Mouse (Mus musculus): ENCODE data around the gene Paip2b. TPM values are rescaled to one million over a fixed set of nuclear protein-coding genes. Genes with fewer than 3 reads are reported as not detected.

The Paip2b gene
- total and polyA plus RNA-seq, 3 experiments, result 26.7 to 36.3 (median 30.9) TPM

DNA sequence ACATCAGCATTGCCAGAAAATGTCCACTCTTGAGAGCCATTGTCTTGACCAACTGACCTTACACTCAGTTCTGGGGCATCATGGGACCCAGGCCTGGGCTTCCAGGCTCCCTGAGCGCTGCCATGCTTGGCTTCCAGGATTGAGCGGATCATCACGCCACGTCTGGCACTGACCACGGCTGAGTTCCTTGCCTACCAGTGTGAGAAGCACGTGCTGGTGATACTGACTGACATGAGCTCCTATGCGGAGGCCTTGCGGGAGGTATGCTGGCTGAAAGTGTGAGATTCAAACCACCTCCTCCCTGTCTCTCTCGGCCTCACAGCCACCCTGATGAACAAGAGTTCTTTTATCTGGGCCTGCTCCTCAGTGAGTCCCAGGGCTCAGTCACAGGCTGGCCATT is 75.5 kb downstream of the Paip2b start:
- Histone ChIP-seq H3K9me3 (replicated peaks; ENCODE audit: low read length) (no peaks in the 10 kb centered on the region), H3K4me3 (replicated peaks in 1 of 3; ENCODE audit: low read depth in 2 of 3, low read length in 2 of 3, poor library complexity in 1 of 3) (no peak overlapping the region), H3K36me3 (replicated peaks in 1 of 2; ENCODE audit: control insufficient read depth in 1 of 2, insufficient read depth in 1 of 2, low read length in 1 of 2) (no peaks in the 10 kb centered on the region), H3K27ac (ENCODE audit: insufficient read depth, low read depth) (no peak overlapping the region), H3K9ac (ENCODE audit: insufficient read depth, low read depth) (no peak overlapping the region), H3K27me3 (replicated peaks) (peaks cover 36% of the 10 kb centered on the region), H3K4me2 (ENCODE audit: insufficient read depth, low read depth, poor library complexity, severe bottlenecking) (no peak overlapping the region), H3K4me1 (ENCODE audit: control insufficient read depth in 1 of 2, insufficient read depth in 2 of 2) (peaks cover 9 to 17% of the 10 kb centered on the region in 2 experiments), H3K79me2 (replicated peaks; ENCODE audit: control insufficient read depth, extremely low read depth, insufficient read depth, poor library complexity, severe bottlenecking) (no peaks in the 10 kb centered on the region)
- dilution Hi-C loops (cut with MboI; ENCODE audit: extremely low pct_ligation_motif_present, extremely low pct_unique_long_range_greater_than_20kb, low sequenced_read_pairs), result no loop called here
- in situ Hi-C loops (cut with MboI; ENCODE audit: low pct_ligation_motif_present, low pct_unique_long_range_greater_than_20kb, low sequenced_read_pairs), result no loop called here
- TF ChIP-seq ZC3H11A (IDR thresholded peaks at IDR 0.05; ENCODE audit: low read depth, low read length) (no peak), ZNF384 (IDR thresholded peaks at IDR 0.05; ENCODE audit: low read depth, low read length) (no peak), CTCF (conservative IDR thresholded peaks at IDR 0.05 in 1 of 2, IDR thresholded peaks at IDR 0.05 in 1 of 2; ENCODE audit: low read depth in 2 of 2, low read length in 2 of 2) (no peak), E2F4 (IDR thresholded peaks at IDR 0.05; ENCODE audit: insufficient replicate concordance, low read depth, low read length) (no peak), GABPA (IDR thresholded peaks at IDR 0.05; ENCODE audit: insufficient replicate concordance, low read depth, low read length) (no peak), JUN (IDR thresholded peaks at IDR 0.05; ENCODE audit: insufficient read depth, low read depth, low read length) (no peak), USF1 (IDR thresholded peaks at IDR 0.05; ENCODE audit: low read depth, low read length) (no peak), PAX5 (IDR thresholded peaks at IDR 0.05; ENCODE audit: low read length) (no peak), ZKSCAN1 (IDR thresholded peaks at IDR 0.05; ENCODE audit: borderline replicate concordance, low read depth, low read length) (no peak), POLR2AphosphoS2 (IDR thresholded peaks at IDR 0.05; ENCODE audit: low read depth, low read length) (no peak), NRF1 (IDR thresholded peaks at IDR 0.05; ENCODE audit: low read depth, low read length) (no peak), ETS1 (conservative IDR thresholded peaks at IDR 0.05; ENCODE audit: low read depth, low read length) (no peak), SIN3A (IDR thresholded peaks at IDR 0.05; ENCODE audit: low read length) (no peak), ZMIZ1 (IDR thresholded peaks at IDR 0.05; ENCODE audit: low read depth, low read length) (no peak), MAX (IDR thresholded peaks at IDR 0.05; ENCODE audit: low read length) (no peak)
- DNase-seq (ENCODE audit: extremely low read depth), result no peak

Other genes starting within 250 kb of the Paip2b start
- gene Clec4f, start 175.6 kb downstream of the Paip2b start, total RNA-seq (2012; rRNA removed), result not detected in 2 replicates
- gene Clec4f, start 175.6 kb downstream of the Paip2b start, total RNA-seq (2014; rRNA removed), result not detected in 2 replicates
- not detected in 2 replicates for gene Clec4f, start 175.6 kb downstream of the Paip2b start, polyA plus RNA-seq (2012; ENCODE audit: insufficient read length, low read depth)
- not detected in 2 replicates for gene Cd207, start 153.9 kb downstream of the Paip2b start, total RNA-seq (2012; rRNA removed)
- not detected in 2 replicates for gene Cd207, start 153.9 kb downstream of the Paip2b start, total RNA-seq (2014; rRNA removed)
- not detected in 2 replicates for gene Cd207, start 153.9 kb downstream of the Paip2b start, polyA plus RNA-seq (2012; ENCODE audit: insufficient read length, low read depth)
- not detected in 2 replicates for gene Vax2, start 120.5 kb downstream of the Paip2b start, total RNA-seq (2012; rRNA removed)
- not detected in 2 replicates for gene Vax2, start 120.5 kb downstream of the Paip2b start, total RNA-seq (2014; rRNA removed)
- not detected in 2 replicates for gene Vax2, start 120.5 kb downstream of the Paip2b start, polyA plus RNA-seq (2012; ENCODE audit: insufficient read length, low read depth)
- gene Atp6v1b1, start 88.8 kb downstream of the Paip2b start, total RNA-seq (2012; rRNA removed), result not detected in 2 replicates
- gene Atp6v1b1, start 88.8 kb downstream of the Paip2b start, total RNA-seq (2014; rRNA removed), result not detected in 2 replicates
- gene Atp6v1b1, start 88.8 kb downstream of the Paip2b start, polyA plus RNA-seq (2012; ENCODE audit: insufficient read length, low read depth), result not detected in 2 replicates
- gene Ankrd53, start 69.1 kb downstream of the Paip2b start, total RNA-seq (2012; rRNA removed), result 0.08 and 0.13 TPM in 2 replicates
- gene Ankrd53, start 69.1 kb downstream of the Paip2b start, total RNA-seq (2014; rRNA removed), result not detected in 2 replicates
- 0.34 and 0.36 TPM in 2 replicates for gene Ankrd53, start 69.1 kb downstream of the Paip2b start, polyA plus RNA-seq (2012; ENCODE audit: insufficient read length, low read depth)
- 44.6 and 52.4 TPM in 2 replicates for gene Tex261, start 55.9 kb downstream of the Paip2b start, total RNA-seq (2012; rRNA removed)
- 42.4 and 65.6 TPM in 2 replicates for gene Tex261, start 55.9 kb downstream of the Paip2b start, total RNA-seq (2014; rRNA removed)
- gene Tex261, start 55.9 kb downstream of the Paip2b start, polyA plus RNA-seq (2012; ENCODE audit: insufficient read length, low read depth), result 87.8 and 88.9 TPM in 2 replicates
- 11.1 and 11.6 TPM in 2 replicates for gene Nagk, start 36.8 kb downstream of the Paip2b start, total RNA-seq (2012; rRNA removed)
- 4.8 and 5.6 TPM in 2 replicates for gene Nagk, start 36.8 kb downstream of the Paip2b start, total RNA-seq (2014; rRNA removed)
- gene Nagk, start 36.8 kb downstream of the Paip2b start, polyA plus RNA-seq (2012; ENCODE audit: insufficient read length, low read depth), result 8.8 and 9.8 TPM in 2 replicates
- 48.0 and 57.7 TPM in 2 replicates for gene Zfp638, start 35.4 kb upstream of the Paip2b start, total RNA-seq (2012; rRNA removed)
- gene Zfp638, start 35.4 kb upstream of the Paip2b start, total RNA-seq (2014; rRNA removed), result 57.3 and 85.0 TPM in 2 replicates
- 42.1 and 51.3 TPM in 2 replicates for gene Zfp638, start 35.4 kb upstream of the Paip2b start, polyA plus RNA-seq (2012; ENCODE audit: insufficient read length, low read depth)
- gene Dysf, start 176.8 kb upstream of the Paip2b start, total RNA-seq (2012; rRNA removed), result 0.34 and 0.38 TPM in 2 replicates
- 0.05 and 0.09 TPM in 2 replicates for gene Dysf, start 176.8 kb upstream of the Paip2b start, total RNA-seq (2014; rRNA removed)
- gene Dysf, start 176.8 kb upstream of the Paip2b start, polyA plus RNA-seq (2012; ENCODE audit: insufficient read length, low read depth), result 0.39 and 0.59 TPM in 2 replicates